Mouse (Mus musculus): ENCODE results near the gene Hook2. TPM values are rescaled to one million over a fixed set of nuclear protein-coding genes. Genes with fewer than 3 reads are reported as not detected.
A peak's percentile ranks its signal among the peaks of the same experiment; 100 is the strongest.

Hook2 gene
- total RNA-seq, 2 experiments from 2014 or later, result 1.1 to 1.3 TPM

GRCm38 (mm10) chr8:84973079-84973478 is 17.3 kb upstream of the Hook2 start:
- DNase-seq, result no peak

GRCm38 (mm10) chr8:84973803-84974542 is 16.4 kb upstream of the Hook2 start:
- peak; percentile 48 for DNase-seq

GRCm38 (mm10) chr8:84974543-84975142 is 15.8 kb upstream of the Hook2 start:
- DNase-seq, result no peak

- peak; percentile 48 for DNase-seq
Observed at GRCm38 (mm10) chr8:84975434-84975833, 15.0 kb upstream of the Hook2 start.

GRCm38 (mm10) chr8:84976031-84976762 is 14.2 kb upstream of the Hook2 start:
- peak; percentile 94 for DNase-seq

GRCm38 (mm10) chr8:84976763-84977434 is 13.5 kb upstream of the Hook2 start:
- no peak for DNase-seq

- peak; percentile 63 for DNase-seq
Observed at GRCm38 (mm10) chr8:84977435-84978247, 12.8 kb upstream of the Hook2 start.

- peak; percentile 98 for DNase-seq
Observed at GRCm38 (mm10) chr8:84978248-84978940, 12.0 kb upstream of the Hook2 start, which contains the start of gene Junb. Junb (minus strand) TSS chr8:84978718.

GRCm38 (mm10) chr8:84979599-84980421 is 10.6 kb upstream of the Hook2 start:
- DNase-seq, result peak; percentile 93

GRCm38 (mm10) chr8:84980622-84981358 is 9.6 kb upstream of the Hook2 start:
- DNase-seq, result peak; percentile 57

GRCm38 (mm10) chr8:84981644-84982498 is 8.5 kb upstream of the Hook2 start:
- DNase-seq, result no peak

- no peak for DNase-seq
Observed at GRCm38 (mm10) chr8:84982499-84983011, 7.8 kb upstream of the Hook2 start.

GRCm38 (mm10) chr8:84984294-84985048 is 5.9 kb upstream of the Hook2 start:
- DNase-seq, result peak; percentile 26

- no peak for DNase-seq
Observed at GRCm38 (mm10) chr8:84985049-84985683, 5.2 kb upstream of the Hook2 start.

- DNase-seq, result peak; percentile 88
Observed at GRCm38 (mm10) chr8:84985684-84986378, 4.6 kb upstream of the Hook2 start.

GRCm38 (mm10) chr8:84986379-84986945 is 3.9 kb upstream of the Hook2 start:
- DNase-seq, result no peak

All from gastrocnemius, postnatal 25 days (tissue).